In the genomic region with DNA sequence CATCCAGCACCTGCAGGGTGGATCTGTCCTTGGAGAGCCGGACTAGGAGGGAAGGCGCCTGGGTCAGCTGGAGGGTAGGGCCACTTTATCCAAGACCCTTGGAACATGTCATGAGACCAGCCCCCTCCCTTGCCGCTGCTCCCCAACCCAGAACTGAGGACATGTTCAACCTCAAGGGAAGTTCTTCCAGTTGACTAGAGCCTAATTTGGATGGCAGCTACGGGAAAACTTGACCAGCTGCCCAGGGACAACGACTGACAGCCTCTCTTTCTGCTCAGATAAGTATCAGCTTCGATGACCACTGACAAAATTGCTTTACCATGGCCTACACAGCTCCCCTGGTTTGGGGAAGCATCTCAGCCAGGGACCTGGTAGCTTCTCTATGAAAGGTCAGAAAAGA, we compare ENCODE assay signal across 23 mouse cellular contexts. TPM values are rescaled to one million over a fixed set of nuclear protein-coding genes. Genes with fewer than 3 reads are reported as not detected.
DNase-seq lines count a peak whose midpoint lies in the region; ATAC-seq lines count a peak whose summit lies in the region.
"Had no signal": no experiment of that assay in that cellular context is flagged by ENCODE, and none has a peak within 500 bp of the region (broad histone marks: within the 10 kb centered on the region; RNA-seq: fewer than 3 reads in every experiment).

No protein-coding gene starts in this region.

- peak overlapping the region; percentile 43 for H3K4me3 ChIP-seq in megakaryocyte, embryonic 14.5 days (replicated peaks)
- H3K4me3 ChIP-seq: embryonic facial prominence, embryonic 10.5 days; forebrain, embryonic 15.5 days; heart, embryonic 15.5 days; hindbrain, embryonic 13.5 days had no signal

- H3K9me3 ChIP-seq in megakaryocyte, embryonic 14.5 days = 0 out of 2 replicates have a peak, but pooled peaks cover 4% of the 10 kb centered on the region
- H3K9me3 ChIP-seq: embryonic facial prominence, embryonic 10.5 days; forebrain, embryonic 15.5 days; heart, embryonic 15.5 days; hindbrain, embryonic 13.5 days had no signal

- DNase-seq in cerebellum, postnatal 10 days = peak; percentile 70 to 77
- DNase-seq in cerebellum, adult 18-20 months = no peak
- DNase-seq in heart, adult 11 months = peak; percentile 63
- DNase-seq in heart, adult 8-10 months (ENCODE audit: low spot score) = no peak
- DNase-seq: adrenal gland, postnatal 14 days; gastrocnemius, postnatal 36 days; heart, adult 18-20 months; heart, postnatal 14 days had no signal

- H3K36me3 ChIP-seq in megakaryocyte, embryonic 14.5 days (replicated peaks; ENCODE audit: low read length) = no peaks in the 10 kb centered on the region
- H3K36me3 ChIP-seq: embryonic facial prominence, embryonic 10.5 days; forebrain, embryonic 15.5 days; heart, embryonic 15.5 days; hindbrain, embryonic 13.5 days had no signal

- peaks cover 6% of the 10 kb centered on the region; the same call in 1 of the 2 replicates for H3K4me1 ChIP-seq in megakaryocyte, embryonic 14.5 days
- H3K4me1 ChIP-seq: forebrain, embryonic 15.5 days; heart, embryonic 15.5 days; hindbrain, embryonic 13.5 days had no signal

- peaks cover 83% of the 10 kb centered on the region for H3K27me3 ChIP-seq in megakaryocyte, embryonic 14.5 days (replicated peaks)
- H3K27me3 ChIP-seq: forebrain, embryonic 15.5 days; heart, embryonic 15.5 days had no signal

- ATAC-seq in megakaryocyte, adult 5-6 weeks (ENCODE audit: poor library complexity, severe bottlenecking) = no peak
- ATAC-seq: activated CD4-positive, CD25-positive, alpha-beta regulatory T cell, adult 4 months; forebrain, embryonic 15.5 days; hindbrain, postnatal 0 days; Patski had no signal

RNA-seq across cellular contexts. Expression of gene BC049352, which starts 1.5 kb away (rescaled TPM):
- not detected for total RNA-seq in heart, adult 8-10 months (2022)
- 0.13 TPM in 1 of 2 replicates, not detected in the other for polyA plus RNA-seq in megakaryocyte, embryonic 14.5 days (2012; ENCODE audit: insufficient read depth, low replicate concordance)
- total RNA-seq in megakaryocyte, adult 5-6 weeks (2015) = not detected in 2 replicates
- not detected in 2 replicates for total RNA-seq in megakaryocyte, adult 5-6 weeks (2017)
- total RNA-seq: adrenal gland, postnatal 14 days; CH12.LX; heart, postnatal 14 days; hindbrain, postnatal 0 days had no signal
- polyA plus RNA-seq: embryonic facial prominence, embryonic 10.5 days; forebrain, embryonic 15.5 days; heart, embryonic 11.5 days; heart, embryonic 15.5 days; intestine, embryonic 14.5 days; Patski had no signal

RNA-seq across cellular contexts. Expression of gene Tmprss4, which starts 20.6 kb away (rescaled TPM):
- total RNA-seq in heart, adult 8-10 months (2022) = not detected
- not detected in 2 replicates for polyA plus RNA-seq in megakaryocyte, embryonic 14.5 days (2012; ENCODE audit: insufficient read depth, low replicate concordance)
- 0.34 TPM in 1 of 2 replicates, not detected in the other for total RNA-seq in megakaryocyte, adult 5-6 weeks (2015)
- 0.07 TPM in 1 of 2 replicates, not detected in the other for total RNA-seq in megakaryocyte, adult 5-6 weeks (2017)
- total RNA-seq: adrenal gland, adult 18-20 months; adrenal gland, postnatal 14 days; CH12.LX; gastrocnemius, adult 8-10 months; gastrocnemius, postnatal 36 days; hematopoietic stem cell, adult 5-6 weeks had no signal
- polyA plus RNA-seq: activated CD4-positive, CD25-positive, alpha-beta regulatory T cell, adult 4 months; forebrain, embryonic 15.5 days; hindbrain, embryonic 13.5 days; hindbrain, postnatal 0 days; Patski had no signal

RNA-seq across cellular contexts. Expression of gene Scn4b, which starts 45.1 kb away (rescaled TPM):
- 10 to 100 TPM; 30.2 to 58.6 (median 38.0) TPM for total RNA-seq in heart, adult 8-10 months (2022)
- polyA plus RNA-seq in megakaryocyte, embryonic 14.5 days (2012; ENCODE audit: insufficient read depth, low replicate concordance) = not detected in 2 replicates
- not detected in 2 replicates for total RNA-seq in megakaryocyte, adult 5-6 weeks (2015)
- total RNA-seq in megakaryocyte, adult 5-6 weeks (2017) = 0.04 TPM in 1 of 2 replicates, not detected in the other
- total RNA-seq: hematopoietic stem cell, adult 5-6 weeks had no signal
- polyA plus RNA-seq: activated CD4-positive, CD25-positive, alpha-beta regulatory T cell, adult 4 months; intestine, embryonic 14.5 days; Patski had no signal

Comparison
In these comparisons a context has a peak if more than half of its experiments do, and no peak if none do; other contexts are left out.
1. DNase-seq: peak in cerebellum, postnatal 10 days (2 of 2) and heart, adult 11 months (single experiment); none in cerebellum, adult 18-20 months (0 of 2) and heart, adult 8-10 months (single experiment).
2. RNA of gene Scn4b, which starts 45.1 kb away (total RNA-seq): 30.2 to 58.6 TPM in heart, adult 8-10 months; 0.04 TPM in megakaryocyte, adult 5-6 weeks; every median in the first group is over 10 times any median in the second.